Mouse (Mus musculus) myocyte (in vitro differentiated cells): Measurements from ENCODE around the gene Prkcq.

ENCODE experiments used
- CEBPB ChIP-seq: IDR thresholded peaks from 2 replicates; pipeline ENCODE4 v1.6.1; 2011; ENCODE audit warnings: mild to moderate bottlenecking, moderate library complexity; ENCODE audit not compliant: poor library complexity, insufficient read depth, severe bottlenecking
- E2F4 ChIP-seq: IDR thresholded peaks from one replicate; pipeline ENCODE4 v1.6.1; 2011; ENCODE audit warnings: mild to moderate bottlenecking, control low read depth, moderate library complexity; ENCODE audit not compliant: insufficient read depth
- MYOD1 ChIP-seq, 3 experiments: IDR thresholded peaks; one replicate each; pipeline ENCODE4 v1.6.1; 2011; ENCODE audit warnings: control low read depth in 2 of 3, low read depth in 2 of 3, mild to moderate bottlenecking in 2 of 3, moderate library complexity in 1 of 3; ENCODE audit not compliant: insufficient read length in 2 of 3, control insufficient read depth in 1 of 3
- MYOG ChIP-seq, 3 experiments: IDR thresholded peaks; one replicate each; pipeline ENCODE4 v1.6.1; 2011; ENCODE audit warnings: control low read depth in 2 of 3, low read depth in 2 of 3, mild to moderate bottlenecking in 2 of 3; ENCODE audit not compliant: insufficient read length in 2 of 3, control insufficient read depth in 1 of 3, insufficient read depth in 1 of 3
- POLR2A ChIP-seq: IDR thresholded peaks from one replicate; pipeline ENCODE4 v1.6.1; 2011; ENCODE audit warnings: low read depth, mild to moderate bottlenecking, control low read depth, moderate library complexity; ENCODE audit not compliant: insufficient read length
- POLR2AphosphoS2 ChIP-seq: IDR thresholded peaks from one replicate; pipeline ENCODE4 v1.6.1; 2011; ENCODE audit warnings: low read depth, control low read depth; ENCODE audit not compliant: insufficient read length
- TCF12 ChIP-seq: IDR thresholded peaks from one replicate; pipeline ENCODE4 v1.6.1; 2011; ENCODE audit warnings: mild to moderate bottlenecking, control low read depth; ENCODE audit not compliant: poor library complexity, insufficient read depth, severe bottlenecking
- TCF3 ChIP-seq: IDR thresholded peaks from one replicate; pipeline ENCODE4 v1.6.1; 2011; ENCODE audit warnings: low read depth, control low read depth; ENCODE audit not compliant: insufficient read length

DNA sequence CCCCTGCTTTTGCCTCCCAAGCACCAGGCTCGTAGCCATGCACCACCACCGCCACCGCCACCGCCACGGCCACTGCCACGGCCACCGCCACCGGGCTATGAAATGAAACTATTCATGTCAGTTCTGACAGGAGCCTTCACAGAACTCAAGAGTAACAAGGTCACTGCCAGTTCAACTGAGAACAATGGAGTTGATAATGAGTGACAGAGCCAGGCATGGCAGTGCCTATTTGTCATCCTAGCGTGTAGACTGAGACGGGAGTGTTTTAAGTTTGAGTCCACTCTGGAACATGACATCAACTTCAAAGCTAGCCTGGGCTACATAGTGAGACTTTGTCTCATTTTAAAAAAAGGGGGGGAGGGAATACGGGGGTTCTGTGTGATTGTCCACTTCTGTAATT is 30.9 kb downstream of the Prkcq start:
- no peak for TF ChIP-seq TCF3
- TF ChIP-seq MYOD1 (IDR thresholded peaks at IDR 0.05; ENCODE audit: control insufficient read depth in 1 of 3, insufficient read length in 2 of 3, low read depth in 2 of 3) = no peak
- no peak for TF ChIP-seq POLR2A
- no peak for TF ChIP-seq MYOG (IDR thresholded peaks at IDR 0.05; ENCODE audit: control insufficient read depth in 1 of 3, insufficient read depth in 1 of 3, insufficient read length in 2 of 3, low read depth in 2 of 3)
- TF ChIP-seq E2F4 = no peak
- TF ChIP-seq CEBPB = no peak
- no peak for TF ChIP-seq POLR2AphosphoS2
- TF ChIP-seq TCF12 = no peak
